Mouse (Mus musculus) liver, embryonic 15.5 days (tissue): ENCODE measurements at regions not wholly inside any gene's neighbourhood (a gene's known extent, or its start where the extent isn't known, plus 50 kb on each side); places are given as distances from the start of the nearest gene placed in this dataset.

Experiments used
- ATAC-seq: fragments of 200-750 bp; cut with Nextera tagmentation; 2 replicates; pipeline ENCODE4 v1.8.0; 2017; ENCODE audit warnings: moderate number of reproducible peaks, mild to moderate bottlenecking, moderate library complexity; ENCODE audit not compliant: insufficient read depth
- H3K27ac ChIP-seq: fragments of 300-500 bp; sonication (generic); replicated peaks from 2 replicates; pipeline ENCODE4 v1.5.1; 2015; ENCODE audit warnings: mild to moderate bottlenecking, inconsistent platforms
- H3K27me3 ChIP-seq: fragments of 300-500 bp; sonication (generic); 2 replicates; pipeline ENCODE4 v1.6.1; 2015; ENCODE audit warnings: mild to moderate bottlenecking, inconsistent platforms
- H3K36me3 ChIP-seq: fragments of 300-500 bp; sonication (generic); replicated peaks from 2 replicates; pipeline ENCODE4 v1.6.1; 2015; ENCODE audit warnings: moderate library complexity, mild to moderate bottlenecking, inconsistent platforms
- H3K4me1 ChIP-seq: fragments of 300-500 bp; sonication (generic); replicated peaks from 2 replicates; pipeline ENCODE4 v1.6.1; 2015; ENCODE audit warnings: inconsistent platforms
- H3K4me2 ChIP-seq: fragments of 300-500 bp; sonication (generic); 2 replicates; pipeline ENCODE4 v1.6.1; 2015; ENCODE audit warnings: moderate library complexity, mild to moderate bottlenecking, inconsistent platforms
- H3K4me3 ChIP-seq: fragments of 300-500 bp; sonication (generic); replicated peaks from 2 replicates; pipeline ENCODE4 v1.5.1; 2015; ENCODE audit warnings: mild to moderate bottlenecking, inconsistent platforms
- H3K9ac ChIP-seq: fragments of 300-500 bp; sonication (generic); 2 replicates; pipeline ENCODE4 v1.6.1; 2015; ENCODE audit warnings: moderate library complexity, mild to moderate bottlenecking, inconsistent platforms
- H3K9me3 ChIP-seq: fragments of 300-500 bp; sonication (generic); replicated peaks from 2 replicates; pipeline ENCODE4 v1.6.1; 2016; ENCODE audit warnings: inconsistent platforms
- WGBS: fragments of 180-500 bp; shearing (Covaris S2); methylation state at CpG from one replicate; pipeline ENCODE4 v1.1.7; 2015; ENCODE audit warnings: mixed read lengths; ENCODE audit not compliant: insufficient replicate concordance; 5-methylcytosine and 5-hydroxymethylcytosine counted together

GRCm38 (mm10) chr9:43893086-43893485, 149.3 kb downstream of the Nectin1 start:
- Histone ChIP-seq H3K27me3 (no peaks in the 10 kb centered on the region), H3K4me1 (no peaks in the 10 kb centered on the region), H3K9ac (no peak overlapping the region), H3K9me3 (no peaks in the 10 kb centered on the region), H3K27ac (no peak overlapping the region), H3K4me3 (no peak overlapping the region), H3K36me3 (no peaks in the 10 kb centered on the region), H3K4me2 (no peak overlapping the region)
- no peak for ATAC-seq
- 53% methylated on average over 6 of the region's 6 CpGs for WGBS

- Histone ChIP-seq H3K4me2 (no peak overlapping the region), H3K4me1 (no peaks in the 10 kb centered on the region), H3K27ac (no peak overlapping the region), H3K27me3 (no peaks in the 10 kb centered on the region), H3K4me3 (no peak overlapping the region), H3K36me3 (no peaks in the 10 kb centered on the region), H3K9ac (no peak overlapping the region), H3K9me3 (no peaks in the 10 kb centered on the region)
- 54% methylated on average over 4 of the region's 4 CpGs for WGBS
- ATAC-seq: no peak
Measured at GRCm38 (mm10) chr9:43899239-43899638, 143.9 kb upstream of the Thy1 start.

GRCm38 (mm10) chr9:43908325-43908724, 134.9 kb upstream of the Thy1 start:
- Histone ChIP-seq H3K27me3 (no peaks in the 10 kb centered on the region; the same call in 1 of the 2 replicates), H3K4me2 (no peak overlapping the region), H3K4me3 (no peak overlapping the region), H3K4me1 (no peaks in the 10 kb centered on the region), H3K9me3 (no peaks in the 10 kb centered on the region), H3K27ac (no peak overlapping the region), H3K36me3 (no peaks in the 10 kb centered on the region), H3K9ac (no peak overlapping the region)
- no peak for ATAC-seq
- 58% methylated on average over 4 of the region's 4 CpGs for WGBS

GRCm38 (mm10) chr9:43915015-43915414, 128.2 kb upstream of the Thy1 start:
- H3K9ac ChIP-seq: no peak overlapping the region
- H3K9me3 ChIP-seq: no peaks in the 10 kb centered on the region
- H3K36me3 ChIP-seq: no peaks in the 10 kb centered on the region
- ATAC-seq: no peak
- WGBS: 37% methylated on average over 5 of the region's 5 CpGs
- H3K4me3 ChIP-seq: no peak overlapping the region
- no peak overlapping the region for H3K4me2 ChIP-seq
- peaks cover 4% of the 10 kb centered on the region for H3K27me3 ChIP-seq
- H3K4me1 ChIP-seq: no peaks in the 10 kb centered on the region
- no peak overlapping the region for H3K27ac ChIP-seq

- H3K4me2 ChIP-seq: no peak overlapping the region
- 32% methylated on average over 10 of the region's 10 CpGs for WGBS
- ATAC-seq: no peak
Measured at GRCm38 (mm10) chr9:43917467-43917866, 125.7 kb upstream of the Thy1 start.

GRCm38 (mm10) chr9:43919010-43919409, 124.2 kb upstream of the Thy1 start:
- Histone ChIP-seq H3K9ac (no peak overlapping the region), H3K4me2 (no peak overlapping the region), H3K36me3 (no peaks in the 10 kb centered on the region), H3K9me3 (no peaks in the 10 kb centered on the region), H3K27ac (no peak overlapping the region), H3K4me1 (no peaks in the 10 kb centered on the region), H3K4me3 (no peak overlapping the region), H3K27me3 (peaks cover 17% of the 10 kb centered on the region)
- WGBS: 65% methylated on average over 17 of the region's 17 CpGs
- ATAC-seq: no peak

More at GRCm38 (mm10) chr9:43917467-43917866, 125.7 kb upstream of the Thy1 start:
- Histone ChIP-seq H3K9ac (no peak overlapping the region), H3K4me1 (no peaks in the 10 kb centered on the region), H3K36me3 (no peaks in the 10 kb centered on the region), H3K27me3 (peaks cover 17% of the 10 kb centered on the region), H3K9me3 (no peaks in the 10 kb centered on the region), H3K27ac (no peak overlapping the region), H3K4me3 (no peak overlapping the region)

- no peaks in the 10 kb centered on the region for H3K36me3 ChIP-seq
- WGBS: 18% methylated on average over 24 of the region's 24 CpGs
- H3K27me3 ChIP-seq: peaks cover 17% of the 10 kb centered on the region
- no peak overlapping the region for H3K9ac ChIP-seq
- H3K4me1 ChIP-seq: no peaks in the 10 kb centered on the region
- H3K9me3 ChIP-seq: no peaks in the 10 kb centered on the region
- no peak overlapping the region for H3K4me2 ChIP-seq
- no peak overlapping the region for H3K4me3 ChIP-seq
- no peak for ATAC-seq
- H3K27ac ChIP-seq: no peak overlapping the region
Measured at GRCm38 (mm10) chr9:43920053-43920754, 123.0 kb upstream of the Thy1 start.

- peaks cover 17% of the 10 kb centered on the region for H3K27me3 ChIP-seq
Measured at GRCm38 (mm10) chr9:43922231-43922630, 121.0 kb upstream of the Thy1 start.

GRCm38 (mm10) chr9:43923088-43923487, 120.1 kb upstream of the Thy1 start:
- Histone ChIP-seq H3K36me3 (no peaks in the 10 kb centered on the region), H3K4me1 (no peaks in the 10 kb centered on the region), H3K4me3 (no peak overlapping the region), H3K9ac (no peak overlapping the region), H3K9me3 (no peaks in the 10 kb centered on the region), H3K27ac (no peak overlapping the region), H3K27me3 (peaks cover 17% of the 10 kb centered on the region), H3K4me2 (no peak overlapping the region)
- 38% methylated on average over 4 of the region's 4 CpGs for WGBS
- ATAC-seq: no peak

More at GRCm38 (mm10) chr9:43922231-43922630, 121.0 kb upstream of the Thy1 start:
- Histone ChIP-seq H3K27ac (no peak overlapping the region), H3K9me3 (no peaks in the 10 kb centered on the region), H3K36me3 (no peaks in the 10 kb centered on the region), H3K4me2 (no peak overlapping the region), H3K4me3 (no peak overlapping the region), H3K4me1 (no peaks in the 10 kb centered on the region), H3K9ac (no peak overlapping the region)
- no peak for ATAC-seq
- 60% methylated on average over 6 of the region's 6 CpGs for WGBS

GRCm38 (mm10) chr9:43924795-43925194, 118.4 kb upstream of the Thy1 start:
- H3K9me3 ChIP-seq: no peaks in the 10 kb centered on the region
- H3K27ac ChIP-seq: no peak overlapping the region
- H3K4me2 ChIP-seq: no peak overlapping the region
- no peak overlapping the region for H3K9ac ChIP-seq
- peaks cover 12% of the 10 kb centered on the region for H3K27me3 ChIP-seq
- H3K36me3 ChIP-seq: no peaks in the 10 kb centered on the region
- ATAC-seq: no peak
- no peaks in the 10 kb centered on the region; the same call in 1 of the 2 replicates for H3K4me1 ChIP-seq
- 30% methylated on average over 15 of the region's 15 CpGs for WGBS
- H3K4me3 ChIP-seq: no peak overlapping the region

GRCm38 (mm10) chr9:43929312-43930036, 113.7 kb upstream of the Thy1 start:
- no peaks in the 10 kb centered on the region for H3K9me3 ChIP-seq
- H3K36me3 ChIP-seq: no peaks in the 10 kb centered on the region
- no peak for ATAC-seq
- WGBS: 29% methylated on average over 7 of the region's 7 CpGs
- no peaks in the 10 kb centered on the region for H3K27me3 ChIP-seq
- no peak overlapping the region for H3K9ac ChIP-seq
- H3K4me2 ChIP-seq: no peak overlapping the region
- no peak overlapping the region for H3K27ac ChIP-seq
- H3K4me1 ChIP-seq: no peaks in the 10 kb centered on the region; the same call in 1 of the 2 replicates
- no peak overlapping the region for H3K4me3 ChIP-seq
